Mouse (Mus musculus): ENCODE data around the gene Wrap53.
A peak's percentile ranks its signal among the peaks of the same experiment; 100 is the strongest.
"Not testable (repeated sequence)": the region's sequence is repeated elsewhere in the genome, so short reads cannot be mapped to it uniquely, and the experiment has no call there.

Wrap53 gene

GRCm38 (mm10) chr11:69532480-69533150 lies 47.4 kb downstream of the Wrap53 start:
- no peak for DNase-seq (ENCODE audit: low spot score in 2 of 2)

GRCm38 (mm10) chr11:69530755-69531154 lies 49.3 kb downstream of the Wrap53 start:
- DNase-seq (ENCODE audit: low spot score in 2 of 2) = not testable (repeated sequence)

- DNase-seq (ENCODE audit: low spot score in 2 of 2) = not testable (repeated sequence)
Measured at GRCm38 (mm10) chr11:69530281-69530680, 49.8 kb downstream of the Wrap53 start.

GRCm38 (mm10) chr11:69528031-69528390 lies 52.0 kb downstream of the Wrap53 start:
- no peak for DNase-seq (ENCODE audit: low spot score in 2 of 2)

GRCm38 (mm10) chr11:69527098-69528030 lies 52.7 kb downstream of the Wrap53 start:
- DNase-seq (ENCODE audit: low spot score in 2 of 2) = peak in 1 of 2 experiments; percentile 38

GRCm38 (mm10) chr11:69526631-69527030 lies 53.4 kb downstream of the Wrap53 start:
- no peak for DNase-seq (ENCODE audit: low spot score in 2 of 2)

GRCm38 (mm10) chr11:69525661-69526060 lies 54.4 kb downstream of the Wrap53 start:
- DNase-seq (ENCODE audit: low spot score in 2 of 2) = no peak

- no peak for DNase-seq (ENCODE audit: low spot score in 2 of 2)
Measured at GRCm38 (mm10) chr11:69523651-69524050, 56.4 kb downstream of the Wrap53 start.

- no peak for DNase-seq (ENCODE audit: low spot score in 2 of 2)
Measured at GRCm38 (mm10) chr11:69521526-69522149, 58.4 kb downstream of the Wrap53 start.

GRCm38 (mm10) chr11:69519976-69520375 lies 60.1 kb downstream of the Wrap53 start:
- no peak for DNase-seq (ENCODE audit: low spot score in 2 of 2)

- DNase-seq (ENCODE audit: low spot score in 2 of 2) = no peak
Measured at GRCm38 (mm10) chr11:69516661-69517060, 63.4 kb downstream of the Wrap53 start.

- DNase-seq (ENCODE audit: low spot score in 2 of 2) = no peak
Measured at GRCm38 (mm10) chr11:69516151-69516640, 63.9 kb downstream of the Wrap53 start.

- DNase-seq (ENCODE audit: low spot score in 2 of 2) = peak; percentile 53 to 59
Measured at GRCm38 (mm10) chr11:69513840-69514239, 66.2 kb downstream of the Wrap53 start.
